Mouse (Mus musculus): ENCODE measurements around the gene Nmu. TPM values are rescaled to one million over a fixed set of nuclear protein-coding genes. Genes with fewer than 3 reads are reported as not detected.

Nmu gene
- total and polyA plus RNA-seq, 2 experiments from 2014 or later, result not detected

GRCm38 (mm10) chr5:76308206-76308605 is 55.4 kb downstream of the Nmu start:
- H3K4me3 ChIP-seq (ENCODE audit: low read depth, low read length), result no peak overlapping the region
- no peak overlapping the region for H3K9ac ChIP-seq (replicated peaks; ENCODE audit: low read depth, low read length)
- H3K27me3 ChIP-seq (ENCODE audit: control insufficient read depth, insufficient read depth, low read length), result no peaks in the 10 kb centered on the region
- no peaks in the 10 kb centered on the region for H3K36me3 ChIP-seq (replicated peaks; ENCODE audit: control insufficient read depth, insufficient read depth, low read length)
- no peak overlapping the region for H3K4me2 ChIP-seq (ENCODE audit: low read depth, low read length)
- no peak for TF ChIP-seq EP300 (IDR thresholded peaks at IDR 0.05; ENCODE audit: low read depth)
- no peak overlapping the region for H3K27ac ChIP-seq (ENCODE audit: low read depth)
- no peaks in the 10 kb centered on the region for H3K9me3 ChIP-seq (replicated peaks; ENCODE audit: control insufficient read depth, low read length)
- no peak for DNase-seq (ENCODE audit: low spot score)
- 43% methylated on average over 2 of the region's 2 CpGs for WGBS
- no peak for ATAC-seq (ENCODE audit: insufficient read depth, low read depth)
- peaks cover 3% of the 10 kb centered on the region; the same call in 1 of the 2 replicates for H3K4me1 ChIP-seq (ENCODE audit: control insufficient read depth, insufficient read depth)

- Histone ChIP-seq H3K4me1 (ENCODE audit: control insufficient read depth, insufficient read depth) (peaks cover 4% of the 10 kb centered on the region; the same call in 1 of the 2 replicates), H3K9me3 (replicated peaks; ENCODE audit: control insufficient read depth, low read length) (no peaks in the 10 kb centered on the region), H3K4me3 (ENCODE audit: low read depth, low read length) (no peak overlapping the region), H3K27me3 (ENCODE audit: control insufficient read depth, insufficient read depth, low read length) (no peaks in the 10 kb centered on the region), H3K27ac (ENCODE audit: low read depth) (no peak overlapping the region), H3K4me2 (ENCODE audit: low read depth, low read length) (no peak overlapping the region), H3K36me3 (replicated peaks; ENCODE audit: control insufficient read depth, insufficient read depth, low read length) (no peaks in the 10 kb centered on the region), H3K9ac (replicated peaks; ENCODE audit: low read depth, low read length) (no peak overlapping the region)
- TF ChIP-seq CTCF (IDR thresholded peaks at IDR 0.05; ENCODE audit: low read depth) (no peak), EP300 (IDR thresholded peaks at IDR 0.05; ENCODE audit: low read depth) (no peak)
- DNase-seq (ENCODE audit: low spot score) (no peak), ATAC-seq (ENCODE audit: insufficient read depth, low read depth) (no peak)
- 88% methylated on average over 3 of the region's 3 CpGs for WGBS
Observed at GRCm38 (mm10) chr5:76306261-76306660, 57.3 kb downstream of the Nmu start.

DNA sequence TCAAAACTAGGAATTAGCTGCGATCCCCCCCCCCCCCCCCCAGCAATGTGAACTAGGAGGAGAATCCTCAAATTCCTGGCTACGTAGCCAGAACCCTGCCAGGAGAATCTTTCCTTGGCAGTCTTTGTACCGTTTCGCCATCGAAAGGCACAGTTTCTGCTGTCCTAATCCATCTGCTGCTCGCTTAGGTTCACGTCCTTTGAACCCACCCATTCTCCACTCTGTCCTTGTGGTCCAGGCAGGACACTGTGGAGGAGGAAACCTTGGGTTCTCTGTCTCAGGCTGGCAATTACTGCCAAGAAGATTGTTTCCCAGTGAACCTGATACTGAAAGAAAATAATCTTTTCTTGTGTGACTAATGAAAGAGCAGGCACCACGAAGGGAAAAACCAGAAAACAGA is 58.0 kb downstream of the Nmu start:
- TF ChIP-seq CTCF (IDR thresholded peaks at IDR 0.05; ENCODE audit: low read depth), result no peak
- TF ChIP-seq EP300 (IDR thresholded peaks at IDR 0.05; ENCODE audit: low read depth), result no peak
- Histone ChIP-seq H3K27ac (ENCODE audit: low read depth) (no peak overlapping the region), H3K4me1 (ENCODE audit: control insufficient read depth, insufficient read depth) (peaks cover 8% of the 10 kb centered on the region; the same call in 1 of the 2 replicates), H3K9me3 (replicated peaks; ENCODE audit: control insufficient read depth, low read length) (no peaks in the 10 kb centered on the region), H3K36me3 (replicated peaks; ENCODE audit: control insufficient read depth, insufficient read depth, low read length) (no peaks in the 10 kb centered on the region), H3K4me3 (ENCODE audit: low read depth, low read length) (peak overlapping the region; percentile 100), H3K9ac (replicated peaks; ENCODE audit: low read depth, low read length) (no peak overlapping the region), H3K27me3 (ENCODE audit: control insufficient read depth, insufficient read depth, low read length) (no peaks in the 10 kb centered on the region), H3K4me2 (ENCODE audit: low read depth, low read length) (peak overlapping the region; percentile 91)
- ATAC-seq (ENCODE audit: insufficient read depth, low read depth), result no peak
- DNase-seq (ENCODE audit: low spot score), result no peak
- 9% methylated on average over 7 of the region's 8 CpGs for WGBS

- Histone ChIP-seq H3K9ac (replicated peaks; ENCODE audit: low read depth, low read length) (peak within 1 kb of the TSS; percentile 98), H3K4me3 (ENCODE audit: low read depth, low read length) (peak within 1 kb of the TSS; percentile 100), H3K27me3 (ENCODE audit: control insufficient read depth, insufficient read depth, low read length) (no peaks in the 10 kb centered on the region), H3K36me3 (replicated peaks; ENCODE audit: control insufficient read depth, insufficient read depth, low read length) (no peaks in the 10 kb centered on the region), H3K4me2 (ENCODE audit: low read depth, low read length) (peak within 1 kb of the TSS; percentile 91), H3K27ac (ENCODE audit: low read depth) (peak within 1 kb of the TSS; percentile 98), H3K9me3 (replicated peaks; ENCODE audit: control insufficient read depth, low read length) (no peaks in the 10 kb centered on the region), H3K4me1 (ENCODE audit: control insufficient read depth, insufficient read depth) (peaks cover 8% of the 10 kb centered on the region; the same call in 1 of the 2 replicates)
- TF ChIP-seq CTCF (IDR thresholded peaks at IDR 0.05; ENCODE audit: low read depth) (no peak), EP300 (IDR thresholded peaks at IDR 0.05; ENCODE audit: low read depth) (no peak)
- ATAC-seq (ENCODE audit: insufficient read depth, low read depth) (peak; percentile 84), DNase-seq (ENCODE audit: low spot score) (peak; percentile 87)
- under 1% methylated on average over 78 of the region's 104 CpGs for WGBS
Observed at GRCm38 (mm10) chr5:76304452-76305341, 58.9 kb downstream of the Nmu start, which contains the start of gene Clock. Gene Clock (minus strand): TSS chr5:76304792.

- DNase-seq (ENCODE audit: low spot score) (peak; percentile 77), ATAC-seq (ENCODE audit: insufficient read depth, low read depth) (peak; percentile 89)
- TF ChIP-seq EP300 (IDR thresholded peaks at IDR 0.05; ENCODE audit: low read depth) (no peak), CTCF (IDR thresholded peaks at IDR 0.05; ENCODE audit: low read depth) (no peak)
- Histone ChIP-seq H3K27ac (ENCODE audit: low read depth) (peak overlapping the region; percentile 98), H3K9me3 (replicated peaks; ENCODE audit: control insufficient read depth, low read length) (no peaks in the 10 kb centered on the region), H3K4me1 (ENCODE audit: control insufficient read depth, insufficient read depth) (peaks cover 8% of the 10 kb centered on the region; the same call in 1 of the 2 replicates), H3K4me2 (ENCODE audit: low read depth, low read length) (peak overlapping the region; percentile 91), H3K9ac (replicated peaks; ENCODE audit: low read depth, low read length) (peak overlapping the region; percentile 98), H3K36me3 (replicated peaks; ENCODE audit: control insufficient read depth, insufficient read depth, low read length) (no peaks in the 10 kb centered on the region), H3K4me3 (ENCODE audit: low read depth, low read length) (peak overlapping the region; percentile 100), H3K27me3 (ENCODE audit: control insufficient read depth, insufficient read depth, low read length) (no peaks in the 10 kb centered on the region)
- WGBS, result under 1% methylated on average over 75 of the region's 100 CpGs
Observed at GRCm38 (mm10) chr5:76303745-76304451, 59.7 kb downstream of the Nmu start.
